In genomic region chr7:125707186-125707585, GRCm38 (mm10) we compare ENCODE assay signal across 8 mouse cellular contexts. TPM values are rescaled to one million over a fixed set of nuclear protein-coding genes. Genes with fewer than 3 reads are reported as not detected.
DNase-seq lines count a peak whose midpoint lies in the region; ATAC-seq and TF ChIP-seq lines count a peak whose summit lies in the region.

No protein-coding gene starts in this region.

- TF ChIP-seq CTCF in G1E (IDR thresholded peaks at IDR 0.05; ENCODE audit: low read depth, low read length) = no peak
- TF ChIP-seq CTCF in heart, postnatal 0 days (IDR thresholded peaks at IDR 0.05; ENCODE audit: low read depth) = peak; percentile 10; the same call in 1 of the 2 replicates

- H3K4me3 ChIP-seq in G1E (ENCODE audit: low read depth, low read length) = peak overlapping the region; percentile 95
- H3K4me3 ChIP-seq in embryonic facial prominence, embryonic 15.5 days (replicated peaks) = peak overlapping the region; percentile 96
- peak overlapping the region; percentile 80 for H3K4me3 ChIP-seq in heart, postnatal 0 days (ENCODE audit: low read depth, low read length)

- peak overlapping the region; percentile 93 for H3K27ac ChIP-seq in embryonic facial prominence, embryonic 15.5 days (replicated peaks)
- H3K27ac ChIP-seq in heart, postnatal 0 days (ENCODE audit: low read depth) = peak overlapping the region; percentile 96

- H3K9me3 ChIP-seq in G1E (replicated peaks) = no peaks in the 10 kb centered on the region
- no peaks in the 10 kb centered on the region for H3K9me3 ChIP-seq in embryonic facial prominence, embryonic 15.5 days (replicated peaks)
- H3K9me3 ChIP-seq in heart, postnatal 0 days (replicated peaks; ENCODE audit: control insufficient read depth, low read length) = no peaks in the 10 kb centered on the region

- no peak for DNase-seq in cerebellum, adult 11-12 months
- DNase-seq in G1E (ENCODE audit: low spot score) = peak; percentile 60
- peak; percentile 49 for DNase-seq in heart, postnatal 0 days (ENCODE audit: low spot score)
- DNase-seq in layer of hippocampus, adult 9-11 months = peak; percentile 44
- DNase-seq in lung, postnatal 14 days = peak; percentile 69
- DNase-seq in right cerebral cortex, postnatal 14 days = peak; percentile 57

- peaks cover 55% of the 10 kb centered on the region for H3K36me3 ChIP-seq in G1E (replicated peaks)
- peaks cover 20% of the 10 kb centered on the region for H3K36me3 ChIP-seq in embryonic facial prominence, embryonic 15.5 days
- H3K36me3 ChIP-seq in heart, postnatal 0 days (replicated peaks; ENCODE audit: control insufficient read depth, insufficient read depth, low read length) = peaks cover 18% of the 10 kb centered on the region

- H3K9ac ChIP-seq in embryonic facial prominence, embryonic 15.5 days = peak overlapping the region; percentile 89
- H3K9ac ChIP-seq in heart, postnatal 0 days (replicated peaks; ENCODE audit: low read depth, low read length) = peak overlapping the region; percentile 81

- peaks cover 42% of the 10 kb centered on the region for H3K4me1 ChIP-seq in G1E (ENCODE audit: insufficient read depth, low read depth, low read length)
- H3K4me1 ChIP-seq in embryonic facial prominence, embryonic 15.5 days = peaks cover 30% of the 10 kb centered on the region
- peaks cover 27% of the 10 kb centered on the region for H3K4me1 ChIP-seq in heart, postnatal 0 days (ENCODE audit: control insufficient read depth, insufficient read depth)

- peak; percentile 63 for ATAC-seq in cerebellum, adult (ENCODE audit: insufficient number of reproducible peaks, low FRiP score, low TSS enrichment)
- ATAC-seq in G1E (ENCODE audit: extremely low read depth, insufficient number of reproducible peaks, low FRiP score, poor library complexity, severe bottlenecking) = 0 out of 2 replicates have a peak, but pooled peaks have one; percentile 12
- peak; percentile 70 for ATAC-seq in embryonic facial prominence, embryonic 15.5 days (ENCODE audit: insufficient number of reproducible peaks, low FRiP score, low TSS enrichment, low read depth)
- peak; percentile 73 for ATAC-seq in heart, postnatal 0 days (ENCODE audit: insufficient read depth, low read depth)

- no peak for TF ChIP-seq EP300 in heart, postnatal 0 days (IDR thresholded peaks at IDR 0.05; ENCODE audit: low read depth)

- no peaks in the 10 kb centered on the region for H3K27me3 ChIP-seq in G1E (ENCODE audit: insufficient read depth, low read length)
- no peaks in the 10 kb centered on the region for H3K27me3 ChIP-seq in embryonic facial prominence, embryonic 15.5 days
- no peaks in the 10 kb centered on the region for H3K27me3 ChIP-seq in heart, postnatal 0 days (ENCODE audit: control insufficient read depth, insufficient read depth, low read length)

- peak overlapping the region; percentile 67 for H3K4me2 ChIP-seq in embryonic facial prominence, embryonic 15.5 days (replicated peaks)
- H3K4me2 ChIP-seq in heart, postnatal 0 days (ENCODE audit: low read depth, low read length) = peak overlapping the region; percentile 91

- WGBS in embryonic facial prominence, embryonic 15.5 days = under 1% methylated on average over 24 of the region's 24 CpGs
- under 1% methylated on average over 24 of the region's 24 CpGs for WGBS in heart, postnatal 0 days

RNA-seq across cellular contexts. Expression of gene Gtf3c1, which starts 0.4 kb away (rescaled TPM):
- total RNA-seq in G1E (2014; fragmentation: Nextera tagmentation) (74.1 and 74.4 TPM in 2 replicates), G1E (2017) (36.8 and 42.1 TPM in 2 replicates)
- polyA plus RNA-seq in G1E (2012) = 151 and 156 TPM in 2 replicates
- 26.0 and 26.5 TPM in 2 replicates for polyA plus RNA-seq in embryonic facial prominence, embryonic 15.5 days (2015; fragmentation: Nextera tagmentation; extraction: Ambion mirVana)
- total RNA-seq in heart, postnatal 0 days (2014; rRNA removed; ENCODE audit: low replicate concordance) = 66.6 and 70.8 TPM in 2 replicates
- 14.5 and 14.9 TPM in 2 replicates for polyA plus RNA-seq in heart, postnatal 0 days (2015; fragmentation: Nextera tagmentation; extraction: Ambion mirVana)

RNA-seq across cellular contexts. Expression of gene D430042O09Rik, which starts 0.5 kb away (rescaled TPM):
- total RNA-seq in G1E (2014; fragmentation: Nextera tagmentation) = 29.0 and 34.2 TPM in 2 replicates
- 15.4 and 17.6 TPM in 2 replicates for total RNA-seq in G1E (2017)
- 6.6 and 7.7 TPM in 2 replicates for polyA plus RNA-seq in G1E (2012)
- 10.9 and 11.7 TPM in 2 replicates for polyA plus RNA-seq in embryonic facial prominence, embryonic 15.5 days (2015; fragmentation: Nextera tagmentation; extraction: Ambion mirVana)
- 19.1 and 23.9 TPM in 2 replicates for total RNA-seq in heart, postnatal 0 days (2014; rRNA removed; ENCODE audit: low replicate concordance)
- polyA plus RNA-seq in heart, postnatal 0 days (2015; fragmentation: Nextera tagmentation; extraction: Ambion mirVana) = 3.4 and 4.5 TPM in 2 replicates

Comparison
In these comparisons a context has a peak if more than half of its experiments do, and no peak if none do; other contexts are left out.
1. ATAC-seq: peak in every context shown above with its lines; median percentile 73 in heart, postnatal 0 days; 70 in embryonic facial prominence, embryonic 15.5 days; 63 in cerebellum, adult; 12 in G1E.